Mouse (Mus musculus) cerebellum, adult 2 months (tissue): ENCODE results near the gene Pknox2. TPM values are rescaled to one million over a fixed set of nuclear protein-coding genes. Genes with fewer than 3 reads are reported as not detected.
A peak's percentile ranks its signal among the peaks of the same experiment; 100 is the strongest.

Experiments used
- DNase-seq, 2 experiments: peaks; one replicate each; pipeline ENCODE4 v3.0.0; 2021
- H3K27ac ChIP-seq: fragments of 200-500 bp; 2 replicates; pipeline ENCODE4 v1.5.1; 2012; ENCODE audit warnings: low read length, control low read depth, inconsistent platforms; ENCODE audit not compliant: insufficient read depth
- H3K27me3 ChIP-seq: fragments of 200-500 bp; 2 replicates; pipeline ENCODE4 v1.6.1; 2012; ENCODE audit warnings: inconsistent platforms, mild to moderate bottlenecking, low read length, moderate library complexity; ENCODE audit not compliant: control insufficient read depth, insufficient read depth
- H3K4me1 ChIP-seq: fragments of 200-500 bp; 2 replicates; pipeline ENCODE4 v1.6.1; 2011; ENCODE audit warnings: low read length; ENCODE audit not compliant: control insufficient read depth, insufficient read depth
- H3K4me3 ChIP-seq: fragments of 200-500 bp; replicated peaks from 2 replicates; pipeline ENCODE3; 2011; ENCODE audit warnings: mild to moderate bottlenecking, low read depth, low read length, control low read depth; ENCODE audit not compliant: insufficient read depth
- CTCF ChIP-seq: fragments of 200-500 bp; IDR thresholded peaks from 2 replicates; pipeline ENCODE4 v1.5.1; 2011; ENCODE audit warnings: low read depth, mild to moderate bottlenecking, control low read depth, low read length, moderate library complexity, borderline replicate concordance; ENCODE audit not compliant: insufficient read depth
- POLR2A ChIP-seq: fragments of 200-500 bp; IDR thresholded peaks from 2 replicates; pipeline ENCODE4 v1.6.1; 2011; ENCODE audit warnings: low read length, control low read depth, borderline replicate concordance; ENCODE audit not compliant: insufficient read depth
- WGBS: fragments of 180-500 bp; shearing (Covaris S2); methylation state at CpG from one replicate; pipeline ENCODE4 v1.1.7; 2018; 5-methylcytosine and 5-hydroxymethylcytosine counted together
- polyA plus RNA-seq: library from polyadenylated mRNA; depleted of rRNA; stranded (reverse); fragments of >200 nt; gene quantifications from 2 replicates; pipeline ENCODE4 v1.2.3, GENCODE M21; 2012

Gene Pknox2
- polyA plus RNA-seq, 1 experiment: 23.4 TPM

DNA sequence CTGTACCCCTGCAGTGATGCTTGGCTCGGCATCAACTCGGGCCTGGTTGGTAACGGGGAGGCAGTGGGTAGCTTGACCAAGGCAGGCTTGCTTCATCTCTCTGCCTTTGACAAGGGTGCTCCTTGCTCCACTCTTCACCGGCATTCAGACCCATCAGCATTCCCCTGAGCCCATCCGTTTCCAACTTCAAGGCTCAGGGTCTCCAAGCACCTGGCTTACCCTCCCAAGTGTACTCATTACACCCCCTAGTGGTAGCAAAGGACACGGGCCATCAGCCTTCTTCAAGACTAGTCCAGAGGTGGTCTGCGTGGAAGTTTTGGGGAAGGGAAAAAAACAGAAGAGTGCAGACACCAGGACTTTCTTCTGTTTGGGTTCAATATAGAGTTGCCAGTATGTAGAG lies 178.5 kb downstream of the Pknox2 start:
- H3K4me1 ChIP-seq: no peaks in the 10 kb centered on the region
- no peak overlapping the region for H3K27ac ChIP-seq
- no peaks in the 10 kb centered on the region for H3K27me3 ChIP-seq
- no peak overlapping the region for H3K4me3 ChIP-seq
- WGBS: 30% methylated on average over 7 of the region's 7 CpGs
- TF ChIP-seq POLR2A (no peak), CTCF (peak; percentile 81)
- DNase-seq: peak; percentile 39 to 58

DNA sequence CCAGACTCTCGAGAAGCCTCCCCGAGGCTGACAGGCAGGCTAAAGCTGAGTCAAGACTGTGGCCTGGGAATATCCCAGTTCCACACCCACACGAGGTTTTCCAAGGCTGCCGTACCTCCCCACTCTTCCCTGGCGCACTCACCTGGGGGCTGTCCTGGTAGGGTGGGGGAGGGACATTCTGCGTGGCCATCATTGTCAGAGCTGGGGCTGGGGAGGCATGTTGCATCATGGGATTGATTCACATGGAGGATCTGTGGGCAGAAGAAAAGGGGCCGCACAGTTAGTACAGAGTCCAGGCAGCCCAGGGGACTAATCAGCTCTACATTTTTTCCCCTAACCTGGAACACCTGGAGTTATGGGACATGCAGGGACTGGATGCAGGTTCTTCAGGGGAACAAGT lies 179.0 kb downstream of the Pknox2 start:
- no peak overlapping the region for H3K27ac ChIP-seq
- H3K27me3 ChIP-seq: no peaks in the 10 kb centered on the region
- H3K4me3 ChIP-seq: no peak overlapping the region
- no peak for DNase-seq
- TF ChIP-seq POLR2A (no peak), CTCF (no peak)
- no peaks in the 10 kb centered on the region; the same call in 1 of the 2 replicates for H3K4me1 ChIP-seq
- WGBS: 76% methylated on average over 7 of the region's 7 CpGs

DNA sequence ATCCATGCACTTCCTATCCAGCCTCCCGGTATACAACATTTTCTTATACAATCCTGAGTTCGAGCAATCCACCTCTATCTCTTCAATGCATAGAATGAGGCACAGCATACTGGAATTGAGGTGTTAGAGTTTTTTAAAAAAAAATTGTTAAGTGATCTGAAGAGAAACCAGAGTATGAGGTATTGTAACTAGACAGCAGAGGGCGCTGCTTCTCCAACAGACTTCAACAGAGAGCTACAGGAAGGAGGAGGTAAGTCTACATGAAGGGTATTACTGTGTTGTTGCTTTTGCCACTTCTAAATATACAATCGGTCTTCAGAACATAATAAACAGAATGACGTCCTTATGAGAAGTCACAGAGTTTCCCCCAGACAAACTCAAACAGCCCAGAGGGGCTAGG lies 181.5 kb downstream of the Pknox2 start:
- H3K27me3 ChIP-seq: no peaks in the 10 kb centered on the region
- TF ChIP-seq CTCF (0 out of 2 replicates have a peak, but pooled peaks have one; percentile 4), POLR2A (no peak)
- WGBS: 74% methylated on average over 5 of the region's 5 CpGs
- DNase-seq: no peak
- H3K4me3 ChIP-seq: no peak overlapping the region
- H3K4me1 ChIP-seq: no peaks in the 10 kb centered on the region; the same call in 1 of the 2 replicates
- no peak overlapping the region for H3K27ac ChIP-seq

DNA sequence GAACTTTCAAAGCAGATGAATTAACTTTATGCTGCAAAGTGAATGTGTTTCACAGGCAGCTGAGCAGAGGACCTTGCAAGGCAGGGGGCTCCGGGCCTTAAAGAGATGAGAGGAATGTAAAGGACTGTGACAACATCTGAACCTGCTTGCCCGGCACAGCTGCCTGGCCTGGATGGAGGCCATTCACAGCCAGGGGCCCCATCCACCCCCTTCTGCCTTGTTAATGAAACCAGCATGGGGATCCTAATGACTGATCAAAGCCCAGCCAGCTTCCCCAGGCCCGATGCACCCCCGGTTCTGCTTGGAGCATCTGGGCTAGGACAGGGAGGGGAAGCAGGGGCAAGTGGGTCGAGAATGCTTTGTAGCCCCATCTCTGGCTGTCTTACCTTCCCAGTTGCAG lies 183.0 kb downstream of the Pknox2 start:
- Histone ChIP-seq H3K4me1 (no peaks in the 10 kb centered on the region; the same call in 1 of the 2 replicates), H3K4me3 (no peak overlapping the region), H3K27ac (no peak overlapping the region), H3K27me3 (no peaks in the 10 kb centered on the region)
- DNase-seq: no peak
- 46% methylated on average over 5 of the region's 5 CpGs for WGBS
- TF ChIP-seq POLR2A (no peak), CTCF (no peak)

DNA sequence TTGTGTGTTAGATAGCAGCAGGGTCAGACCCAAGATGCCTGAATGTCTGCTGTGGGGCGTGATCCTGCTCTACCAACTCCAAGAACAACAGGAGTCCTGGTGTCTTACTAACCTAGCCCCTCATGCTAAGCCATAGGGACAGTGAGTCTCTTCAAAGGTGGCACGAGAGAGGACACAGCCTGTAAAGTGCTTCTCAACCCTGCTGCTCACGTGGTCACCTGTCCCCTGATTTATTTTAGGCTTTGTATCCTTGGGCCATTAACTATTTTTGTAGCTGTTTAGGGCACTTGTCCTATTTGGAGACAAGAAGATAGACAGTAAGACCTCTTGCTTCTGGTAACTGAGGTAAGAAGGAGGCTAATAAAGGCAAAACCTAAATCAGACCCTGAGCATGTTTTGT lies 183.7 kb downstream of the Pknox2 start:
- Histone ChIP-seq H3K27me3 (no peaks in the 10 kb centered on the region), H3K4me1 (no peaks in the 10 kb centered on the region; the same call in 1 of the 2 replicates), H3K4me3 (no peak overlapping the region), H3K27ac (no peak overlapping the region)
- TF ChIP-seq POLR2A: no peak
- no peak for TF ChIP-seq CTCF
- DNase-seq: no peak
- 70% methylated on average over 3 of the region's 3 CpGs for WGBS

DNA sequence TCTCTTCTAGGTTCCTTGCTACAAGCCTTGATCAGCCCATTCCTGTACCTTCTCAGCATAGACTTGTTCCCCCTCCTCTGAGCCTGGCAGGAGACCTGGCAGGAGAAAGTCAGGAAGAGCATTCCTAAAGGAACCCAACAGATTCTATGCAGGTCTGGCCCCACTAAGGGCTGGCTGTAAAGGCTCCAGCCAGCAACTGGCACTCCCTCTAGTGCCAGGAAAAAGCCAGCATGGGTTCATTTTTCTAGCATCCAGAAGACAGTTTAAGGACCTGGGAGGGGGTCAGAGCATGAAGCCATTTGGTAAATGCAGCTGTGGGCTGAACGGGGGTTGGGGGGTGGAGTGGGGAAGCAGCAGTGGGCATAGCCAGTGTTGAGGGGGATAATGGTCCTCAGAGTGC lies 185.3 kb downstream of the Pknox2 start:
- peak in 1 of 2 experiments; percentile 21 for DNase-seq
- TF ChIP-seq POLR2A (no peak), CTCF (no peak)
- Histone ChIP-seq H3K4me1 (no peaks in the 10 kb centered on the region; the same call in 1 of the 2 replicates), H3K27me3 (no peaks in the 10 kb centered on the region), H3K27ac (no peak overlapping the region), H3K4me3 (no peak overlapping the region)
- WGBS: 47% methylated on average over 1 of the region's 1 CpGs

DNA sequence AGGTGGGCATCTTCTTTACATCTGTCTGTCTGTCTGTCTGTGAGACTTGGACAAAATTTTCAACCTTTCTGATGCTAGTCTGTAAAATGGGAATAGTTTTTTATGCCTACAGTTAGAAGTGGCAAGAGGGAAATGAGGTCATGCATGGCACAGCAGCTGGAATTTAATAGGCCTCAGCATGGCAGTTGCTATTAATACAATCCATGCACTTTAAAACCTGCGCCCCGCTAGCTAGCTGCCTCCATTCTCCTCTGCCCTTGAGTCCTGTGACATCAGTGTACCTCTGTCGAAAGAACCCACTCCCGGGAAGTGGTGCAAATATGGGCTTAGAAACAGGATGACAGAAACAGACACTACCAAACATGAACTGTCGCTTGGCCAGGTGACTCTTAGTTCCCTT lies 186.1 kb downstream of the Pknox2 start:
- no peak overlapping the region for H3K4me3 ChIP-seq
- H3K27me3 ChIP-seq: no peaks in the 10 kb centered on the region
- DNase-seq: no peak
- no peak overlapping the region for H3K27ac ChIP-seq
- no peak for TF ChIP-seq CTCF
- no peak for TF ChIP-seq POLR2A
- WGBS: 79% methylated on average over 5 of the region's 5 CpGs
- H3K4me1 ChIP-seq: no peaks in the 10 kb centered on the region; the same call in 1 of the 2 replicates

DNA sequence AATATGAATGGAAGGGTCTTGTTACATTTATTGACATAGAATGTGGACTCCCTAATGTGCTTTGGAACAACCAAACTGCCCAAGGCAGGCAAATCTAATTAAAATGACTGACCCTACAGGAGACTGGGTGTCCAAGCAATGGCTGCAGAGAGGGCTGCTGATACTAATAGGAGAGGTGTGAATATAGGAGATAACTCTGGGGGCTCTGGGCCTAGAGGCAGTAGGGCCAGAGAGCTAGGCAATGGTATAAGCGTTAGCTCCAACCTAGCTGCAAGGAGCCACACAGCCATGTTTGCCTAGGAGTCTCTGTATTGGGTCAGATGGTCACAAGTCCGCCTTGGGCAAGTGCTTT lies 196.1 kb downstream of the Pknox2 start:
- TF ChIP-seq POLR2A: no peak
- no peak for TF ChIP-seq CTCF
- no peak overlapping the region for H3K4me3 ChIP-seq
- WGBS: 73% methylated on average over 2 of the region's 2 CpGs
- H3K27me3 ChIP-seq: no peaks in the 10 kb centered on the region
- peaks cover 8% of the 10 kb centered on the region for H3K4me1 ChIP-seq
- DNase-seq: no peak
- H3K27ac ChIP-seq: no peak overlapping the region
